Mouse (Mus musculus) c-Kit-negative CD71-positive TER-119-positive erythroid progenitor cells, embryonic 14.5 days (primary cell): ENCODE data around the gene Theg.

Experiments used
- DNase-seq: peaks from one replicate; pipeline ENCODE4 v3.0.0-alpha.2; 2013; ENCODE audit warnings: low read depth, low spot score

Gene Theg

DNA sequence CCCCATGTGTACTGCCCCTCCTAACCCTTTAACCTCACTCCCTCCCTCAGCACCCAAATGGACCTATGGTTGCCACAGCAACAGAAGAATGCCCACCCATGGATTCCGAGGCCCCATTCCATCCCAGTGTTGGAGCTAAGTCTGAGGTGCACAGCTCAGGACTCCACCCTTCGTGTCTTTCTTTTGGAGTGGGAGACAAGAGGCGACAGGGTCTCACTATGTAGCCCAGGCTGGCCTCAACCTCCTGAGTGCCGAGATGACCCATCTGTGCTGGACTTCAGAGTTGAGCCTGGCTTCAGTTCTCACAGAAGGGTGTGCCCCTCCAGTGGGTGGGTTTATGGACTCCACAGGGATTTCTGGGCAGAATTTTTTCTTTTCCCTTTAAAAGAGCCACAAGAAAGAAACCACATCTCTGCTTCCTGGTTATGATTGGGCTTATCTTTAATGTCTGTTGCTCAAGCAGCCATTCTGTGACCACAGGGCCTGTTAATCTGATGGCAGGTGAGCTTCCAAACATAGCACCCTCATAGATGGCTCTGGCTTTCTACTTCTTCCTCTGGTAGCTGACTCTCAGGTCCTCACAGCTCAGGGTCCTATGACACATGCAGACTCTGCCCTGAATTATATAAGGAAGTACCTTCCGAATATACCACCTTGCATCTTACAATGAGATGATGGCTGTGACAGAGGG is at the start of gene Theg:
Theg (minus strand) TSS at position 271 of the 691 bp plus-strand sequence.
- DNase-seq = no peak

DNA sequence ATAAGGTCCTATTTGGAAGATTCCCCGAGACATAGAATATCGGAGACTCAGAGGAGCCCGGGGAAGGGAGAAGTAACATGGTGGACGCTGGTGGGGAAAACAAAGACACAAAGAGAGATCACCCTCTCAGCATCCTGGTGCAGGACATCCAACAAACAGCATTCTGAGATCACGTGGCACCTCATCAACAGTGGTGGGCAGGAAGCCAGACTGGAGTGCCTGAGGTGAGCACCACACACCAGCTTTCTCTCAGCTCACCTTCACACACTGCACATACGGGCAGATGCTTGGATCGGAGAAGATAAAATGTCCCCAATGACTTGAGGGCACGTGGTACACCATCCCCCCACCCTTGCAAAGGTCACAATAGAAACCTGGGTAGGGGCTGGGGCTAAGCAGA is 49.2 kb upstream of the Theg start:
- no peak for DNase-seq

DNA sequence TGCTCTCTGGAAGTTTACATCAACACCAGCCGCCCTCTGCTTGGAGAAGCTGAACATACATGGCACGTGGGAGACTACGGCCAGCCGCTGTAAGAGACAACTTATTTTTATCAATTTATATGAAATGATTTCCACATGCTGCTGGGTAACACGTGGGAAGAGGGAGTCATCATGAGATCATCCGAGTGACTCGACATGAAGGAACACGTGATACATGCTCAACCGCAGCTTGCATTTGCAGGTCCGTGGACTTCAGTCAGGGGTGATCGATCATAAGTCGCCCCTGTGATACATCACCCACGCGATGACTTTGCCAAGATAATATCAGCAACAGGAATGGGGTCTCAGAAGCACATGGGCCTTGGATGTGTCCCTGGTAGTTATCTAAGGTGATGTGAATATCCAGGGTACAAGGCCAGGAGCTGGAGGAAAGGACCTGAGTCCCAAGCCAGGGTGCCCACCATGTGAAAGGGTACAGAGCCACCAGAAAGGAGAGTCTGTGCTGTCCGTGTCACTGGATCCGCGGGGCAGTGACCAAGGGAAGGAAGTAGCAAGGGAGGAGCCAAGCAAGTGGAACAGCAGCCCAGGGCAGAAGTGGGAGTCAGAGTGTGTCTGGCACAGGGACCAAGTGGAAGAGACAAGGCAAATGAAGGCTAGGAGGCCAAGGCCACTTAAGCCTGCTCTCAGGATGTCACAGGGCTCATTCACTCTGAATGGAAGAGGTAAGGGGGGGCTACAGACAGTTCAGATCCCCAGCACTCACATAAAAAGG is 46.1 kb upstream of the Theg start:
- DNase-seq = no peak

DNA sequence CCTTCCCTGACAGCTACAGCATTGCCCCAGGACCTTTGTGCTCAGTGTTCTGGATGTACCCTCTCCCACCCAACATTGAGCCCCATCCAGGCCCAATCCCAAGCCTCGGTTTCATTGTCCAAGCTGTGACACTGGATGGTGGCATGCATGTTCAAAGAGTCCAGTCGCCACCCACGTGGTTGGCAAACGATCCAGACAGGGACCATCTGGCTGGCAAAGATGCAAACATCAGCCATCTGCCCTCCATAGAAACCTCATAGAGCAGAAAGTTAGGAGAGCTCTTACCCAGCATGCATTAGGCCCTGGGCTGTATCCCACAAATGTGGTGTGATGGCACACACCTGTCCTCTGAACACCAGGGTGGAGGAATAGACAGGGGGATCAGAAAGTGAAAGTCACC is 44.3 kb upstream of the Theg start:
- DNase-seq = no peak

DNA sequence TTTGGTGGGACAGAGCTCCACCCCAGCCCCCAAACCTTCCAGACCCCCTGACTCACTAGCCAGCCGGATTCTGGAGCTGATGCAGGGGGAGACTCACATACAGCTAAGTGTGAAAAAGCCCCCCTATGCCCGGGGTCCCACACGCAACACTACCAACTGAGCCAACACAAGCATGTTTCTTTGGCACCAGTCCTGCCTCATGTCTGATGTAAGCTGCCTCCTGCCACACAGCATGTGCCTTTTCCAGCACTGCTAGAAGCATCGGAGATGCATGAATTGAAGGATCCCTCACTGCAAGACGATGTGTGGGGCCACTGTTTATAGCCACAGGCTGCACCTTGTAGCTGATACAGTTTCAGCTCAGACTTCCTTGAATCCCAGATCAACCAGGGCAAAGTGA is 41.2 kb upstream of the Theg start:
- DNase-seq = no peak

DNA sequence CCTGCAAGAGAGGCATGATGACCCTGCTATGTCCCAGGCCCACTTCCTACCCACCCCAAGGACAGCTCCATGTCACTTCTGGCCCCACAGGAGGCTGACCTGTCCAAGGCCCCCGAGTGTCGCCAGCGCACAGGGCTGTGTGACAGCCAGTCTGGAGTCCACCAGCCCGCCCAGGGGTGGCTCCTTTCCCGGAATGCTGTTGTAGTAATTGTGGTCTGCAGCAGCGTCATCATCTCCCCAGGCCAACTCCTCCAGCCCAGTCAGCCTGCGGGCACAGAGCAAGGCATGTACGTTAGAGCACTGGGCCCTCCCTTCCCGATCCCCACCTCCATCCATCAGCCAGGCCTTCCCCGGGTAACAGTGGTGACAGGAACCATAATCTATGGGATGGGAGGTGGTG is 39.0 kb upstream of the Theg start:
- DNase-seq = no peak

DNA sequence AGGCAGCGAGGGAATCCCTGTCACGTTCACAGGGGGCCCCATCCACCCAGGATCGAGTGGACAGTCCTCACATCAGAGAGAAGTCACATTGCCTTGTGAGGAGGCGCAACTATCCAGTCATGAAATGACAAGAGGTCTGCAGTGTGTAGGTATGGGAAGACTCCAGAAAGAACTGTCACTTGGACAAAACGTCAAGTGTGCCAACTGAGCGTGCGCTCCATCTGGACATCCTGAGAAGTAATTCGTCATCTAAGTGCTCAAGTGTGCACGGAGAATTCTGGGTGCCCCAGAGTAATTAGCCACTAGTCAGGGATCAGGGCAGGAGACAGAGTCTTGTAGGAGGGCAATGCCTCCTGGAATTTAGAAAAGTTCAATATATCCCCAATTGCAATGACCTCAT is 38.3 kb upstream of the Theg start:
- DNase-seq = no peak

DNA sequence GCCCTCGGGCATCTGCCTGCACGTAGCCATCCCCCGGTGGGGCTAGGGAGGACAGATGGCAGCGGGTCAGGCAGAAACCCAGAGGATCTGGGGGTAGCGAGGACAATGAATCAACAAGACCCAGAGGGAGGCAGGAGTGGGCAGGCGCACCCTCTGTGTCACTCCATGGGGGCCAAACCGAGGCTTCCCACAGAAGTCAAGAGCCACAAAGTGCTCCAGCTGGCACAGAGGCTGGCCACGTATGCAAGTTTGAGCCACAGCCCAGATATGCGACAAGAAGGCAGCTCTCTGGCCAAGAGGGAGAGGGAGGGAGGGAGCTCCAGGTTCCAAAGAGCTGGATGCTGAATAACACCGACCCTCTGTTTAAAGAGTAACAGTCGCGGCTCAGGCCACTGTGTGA is 36.8 kb upstream of the Theg start:
- no peak for DNase-seq

DNA sequence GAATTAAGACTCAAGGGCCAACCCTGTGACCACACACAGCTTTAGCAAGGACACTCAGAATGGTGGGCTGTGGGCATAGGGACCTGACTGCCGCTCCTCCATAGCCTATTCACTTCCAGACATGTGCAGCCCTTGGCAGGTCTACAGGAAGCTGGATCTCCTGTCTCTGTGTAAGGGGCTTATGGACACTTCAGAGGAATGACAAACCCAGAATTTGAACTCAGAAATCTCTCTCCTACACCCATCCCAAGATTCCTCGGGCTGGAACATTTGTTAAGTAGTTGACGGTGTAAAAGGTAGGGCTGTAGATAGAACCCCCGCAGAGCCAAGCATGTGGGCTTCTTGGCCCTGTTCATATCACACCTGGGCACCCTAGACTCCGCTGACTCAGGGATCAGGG is 29.2 kb upstream of the Theg start:
- DNase-seq = no peak

DNA sequence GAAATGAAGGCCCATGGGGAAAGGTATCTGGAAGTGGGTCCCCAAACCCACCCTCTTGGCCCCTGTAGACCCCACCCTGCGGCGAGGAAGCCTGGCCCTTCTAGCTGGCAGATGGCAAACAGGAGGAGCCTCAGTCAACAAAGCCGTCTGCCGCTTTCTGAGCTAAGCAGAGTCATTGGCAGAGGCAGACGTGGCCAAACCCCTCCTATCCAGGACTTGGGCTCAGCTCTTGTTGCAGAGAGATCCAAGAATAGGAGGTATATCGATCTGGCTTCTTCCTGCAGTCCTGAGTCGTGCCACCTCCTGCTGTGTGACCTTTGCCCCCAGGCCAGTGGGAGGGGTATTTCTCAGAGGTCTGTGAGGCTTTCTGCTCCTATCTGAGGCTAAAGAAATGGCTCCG is 28.7 kb upstream of the Theg start:
- no peak for DNase-seq

DNA sequence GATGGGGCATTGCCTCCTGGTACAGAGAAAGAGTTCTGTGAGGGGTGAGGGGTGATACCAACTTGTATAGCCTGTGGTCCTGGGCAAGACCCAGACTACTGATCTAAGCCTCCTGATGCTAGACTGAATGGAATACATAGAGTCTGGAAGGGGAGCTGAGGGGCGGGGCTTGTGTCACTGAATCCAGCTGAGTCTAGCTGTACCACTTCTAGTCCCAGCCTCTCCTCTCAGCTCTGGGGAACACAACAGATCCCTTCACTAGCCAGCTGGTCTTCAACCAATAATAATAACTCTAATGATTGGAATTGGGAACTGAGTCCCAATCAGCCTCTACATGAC is 27.1 kb upstream of the Theg start:
- no peak for DNase-seq

DNA sequence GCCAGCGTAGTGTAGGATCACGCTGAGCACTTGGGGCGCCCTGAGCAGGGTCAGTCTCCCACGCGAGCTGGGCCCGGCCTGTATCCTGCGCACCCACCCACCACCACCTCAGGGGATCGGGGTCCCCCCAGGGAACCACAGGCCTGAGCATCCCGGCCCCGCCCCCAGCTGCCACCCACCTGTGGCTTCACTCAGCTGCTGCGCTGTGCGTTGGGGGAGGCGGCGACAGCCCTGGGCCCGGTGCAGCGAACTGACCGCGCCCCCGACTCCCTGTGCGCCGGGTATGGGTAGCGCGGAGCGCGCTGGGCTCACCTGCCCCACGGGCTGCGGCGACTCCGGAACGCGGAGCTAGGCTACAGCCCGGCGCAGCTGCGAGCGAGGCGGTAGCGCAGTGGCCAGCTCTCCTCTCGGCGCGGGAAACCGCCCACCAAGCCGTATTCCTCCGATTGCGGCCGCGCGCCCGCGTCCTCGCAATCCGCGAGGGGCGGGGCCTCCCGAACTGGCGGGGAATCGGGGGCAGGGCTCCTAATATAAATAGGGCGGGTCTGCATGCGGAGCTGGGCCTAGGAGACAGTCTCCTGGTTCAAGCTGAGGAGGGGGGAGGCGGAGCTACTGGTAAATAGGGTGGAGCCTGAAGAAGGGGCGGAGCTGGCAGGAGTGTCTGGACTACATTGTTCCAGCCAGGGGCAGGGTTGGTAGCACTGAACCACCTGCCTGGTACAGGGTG is 26.6 kb upstream of the Theg start, which contains the start of gene C2cd4c:
C2cd4c (minus strand) TSS at position 448 of the 727 bp plus-strand sequence.
- no peak for DNase-seq

DNA sequence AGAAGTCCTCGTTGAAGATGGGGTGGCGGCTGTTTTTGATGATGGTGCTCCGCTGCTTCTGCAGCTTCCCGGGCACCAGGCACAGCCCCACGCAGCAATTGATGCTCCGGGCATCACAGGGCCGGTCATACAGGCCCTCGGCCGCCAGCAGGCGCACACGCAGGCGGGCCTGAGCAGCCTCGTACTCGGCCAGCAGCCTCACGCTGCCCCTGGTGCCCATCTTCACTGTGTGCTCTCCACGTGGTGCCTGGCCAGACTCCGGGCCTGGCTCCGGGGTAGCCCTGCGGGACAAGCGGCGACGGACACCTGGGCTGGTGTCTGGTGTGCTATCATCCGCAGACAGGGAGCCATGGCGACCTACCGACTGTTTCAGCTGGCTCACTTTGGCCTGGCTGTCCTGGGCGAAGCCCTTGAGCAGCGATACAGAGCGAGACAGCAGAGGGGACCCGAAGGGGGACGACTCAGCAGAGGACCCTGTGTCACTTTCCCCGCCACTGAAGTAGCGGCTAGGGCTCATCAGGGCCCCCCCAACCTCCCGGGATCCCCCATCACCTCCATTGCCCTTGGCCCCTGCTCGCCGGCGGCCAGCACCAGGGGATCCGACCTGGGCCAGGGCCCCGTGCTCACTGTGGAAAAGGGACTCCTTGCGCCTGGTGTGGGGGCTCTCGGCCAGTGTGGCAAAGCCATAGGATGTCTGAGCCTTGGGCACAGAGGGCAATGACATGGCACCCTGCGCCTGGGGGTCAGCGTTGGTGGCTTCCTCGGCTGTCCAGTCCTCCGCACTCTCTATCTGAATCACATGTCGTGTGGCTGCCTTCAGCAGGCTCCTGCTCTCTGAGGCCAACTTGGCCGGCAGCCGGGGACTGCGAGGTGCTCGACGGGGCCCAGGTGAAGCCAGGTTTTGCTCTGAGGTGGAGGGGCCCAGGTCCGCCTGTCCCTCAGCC is 25.3 kb upstream of the Theg start:
- no peak for DNase-seq

DNA sequence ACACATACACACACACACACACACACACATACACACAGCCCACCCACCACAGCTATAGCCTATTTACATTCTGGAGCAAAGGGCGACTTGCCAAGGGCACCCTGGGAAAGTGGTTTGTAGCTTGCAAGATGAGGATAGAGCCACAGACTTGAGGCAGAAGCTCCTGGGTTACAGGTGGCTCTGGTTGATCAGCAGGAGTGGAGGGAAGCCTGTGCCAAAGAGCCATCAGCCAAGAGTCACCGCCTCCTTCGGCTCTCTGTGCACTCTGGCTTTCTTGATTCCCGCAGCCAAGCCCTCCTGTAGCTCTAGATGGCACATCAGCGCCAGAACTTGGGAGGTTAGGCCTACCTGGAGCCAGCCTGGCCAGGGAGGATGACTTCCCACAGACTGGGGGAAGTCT is 24.2 kb upstream of the Theg start:
- DNase-seq = no peak

DNA sequence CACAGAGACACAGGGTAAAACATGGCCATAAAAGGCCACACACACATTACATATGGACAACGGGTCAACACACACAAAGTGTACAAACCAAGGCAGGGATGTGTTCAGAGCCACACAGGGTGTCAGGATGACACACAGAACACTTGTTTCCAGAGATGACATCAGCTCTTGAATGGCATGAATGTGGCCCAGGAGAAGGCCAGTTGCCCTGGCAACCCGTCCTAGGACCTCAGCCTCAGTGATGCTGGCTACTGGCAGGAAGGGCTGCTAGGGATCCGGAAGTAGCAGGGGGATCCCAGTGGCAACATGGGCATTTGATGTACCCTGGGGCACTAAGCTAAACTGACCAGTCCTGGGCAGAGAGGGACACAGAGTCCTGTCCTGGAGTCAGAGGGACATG is 22.1 kb upstream of the Theg start:
- no peak for DNase-seq

DNA sequence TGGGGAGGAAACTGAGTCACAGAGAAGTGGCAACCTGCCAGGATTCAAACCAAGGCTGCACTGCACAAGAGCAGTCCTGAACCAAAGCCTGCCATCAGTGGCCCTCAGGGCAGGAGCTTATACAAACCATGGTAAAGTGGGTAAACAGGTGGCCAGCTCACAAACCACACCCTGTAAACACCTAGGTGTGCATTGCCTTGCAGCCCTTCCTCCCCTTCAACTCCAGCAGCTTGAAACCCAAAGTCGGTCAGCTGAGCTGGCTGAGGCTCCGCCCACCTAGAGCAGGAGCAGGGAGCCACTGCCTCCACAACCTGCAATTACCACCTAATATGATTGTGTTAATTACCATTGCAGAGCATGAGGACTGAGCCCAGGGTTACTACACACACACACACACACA is 20.8 kb upstream of the Theg start:
- DNase-seq = no peak

DNA sequence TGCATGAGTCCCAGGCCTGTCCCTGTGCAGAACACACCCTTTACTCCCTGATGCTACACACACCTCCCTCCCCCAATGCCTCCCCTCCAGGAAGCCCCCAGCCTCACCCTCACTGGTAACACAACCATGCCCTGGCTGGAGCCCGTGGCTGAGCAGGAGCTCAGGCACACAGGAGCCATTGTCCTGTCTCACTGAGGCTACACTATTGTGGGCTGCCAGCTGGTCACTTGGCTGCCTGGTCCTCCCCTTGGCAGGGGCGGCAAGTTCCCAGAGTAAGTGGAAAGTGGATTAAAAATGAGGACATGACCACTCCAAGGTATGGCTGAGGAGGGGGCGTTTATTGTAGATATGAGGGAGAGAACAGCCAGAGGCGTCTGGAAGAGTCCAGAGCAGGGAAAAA is 19.4 kb upstream of the Theg start:
- no peak for DNase-seq

DNA sequence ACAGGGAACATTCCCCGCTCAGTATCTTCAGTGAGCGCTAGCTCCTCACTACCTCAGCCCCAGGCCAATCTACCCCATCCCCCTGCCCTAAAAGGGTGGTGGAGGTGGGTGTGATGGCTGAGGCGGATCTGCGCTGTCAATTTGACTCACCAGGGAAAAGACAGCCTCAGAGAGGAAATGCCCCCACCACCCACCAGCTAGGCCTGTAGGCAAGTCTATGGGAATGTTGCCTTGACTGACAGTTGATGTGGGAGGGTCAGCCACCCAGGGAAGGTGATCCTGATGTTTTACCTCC is 10.8 kb upstream of the Theg start:
- no peak for DNase-seq

DNA sequence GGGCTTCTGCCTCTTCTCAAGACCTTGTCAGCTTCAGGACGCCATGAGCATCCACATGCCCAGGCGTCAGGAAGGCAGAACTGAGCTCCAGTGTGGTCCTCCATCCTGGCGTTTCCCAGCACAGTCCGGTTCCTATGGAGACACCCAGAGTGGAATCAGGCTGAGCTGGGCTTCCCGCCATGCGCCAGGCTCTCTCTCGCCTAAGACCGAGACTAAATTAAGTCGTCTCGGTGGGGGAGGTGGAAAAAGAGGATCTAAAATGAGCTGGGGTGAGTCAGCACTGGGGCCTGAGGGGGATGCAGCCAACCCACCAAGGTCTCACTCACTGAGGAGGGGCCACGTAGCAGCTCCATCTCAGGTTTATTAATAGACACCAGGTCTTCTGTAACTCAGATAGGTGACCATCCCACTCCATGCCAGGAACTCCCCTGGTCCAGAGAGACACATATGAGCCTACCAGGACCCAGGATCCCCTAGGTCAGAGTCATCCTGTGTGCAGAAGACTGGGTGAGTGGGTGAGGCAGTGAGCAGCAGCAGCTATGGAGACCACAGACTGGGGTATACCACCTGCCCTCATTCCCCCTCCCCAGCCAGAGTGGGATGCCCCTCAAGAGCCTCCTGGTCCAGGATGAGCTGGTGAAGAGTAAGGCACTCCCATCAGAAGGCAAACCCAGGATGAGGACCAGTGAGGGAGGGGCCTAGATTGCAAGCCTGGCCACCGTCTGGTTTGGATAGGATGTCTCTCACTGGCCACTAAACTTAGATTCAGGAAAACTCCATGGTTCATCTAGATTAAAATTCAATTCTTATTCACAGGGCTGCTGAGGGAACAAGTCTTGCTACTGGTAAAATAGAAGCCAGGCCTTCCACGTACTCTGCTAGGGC is 10.2 kb upstream of the Theg start:
- no peak for DNase-seq

DNA sequence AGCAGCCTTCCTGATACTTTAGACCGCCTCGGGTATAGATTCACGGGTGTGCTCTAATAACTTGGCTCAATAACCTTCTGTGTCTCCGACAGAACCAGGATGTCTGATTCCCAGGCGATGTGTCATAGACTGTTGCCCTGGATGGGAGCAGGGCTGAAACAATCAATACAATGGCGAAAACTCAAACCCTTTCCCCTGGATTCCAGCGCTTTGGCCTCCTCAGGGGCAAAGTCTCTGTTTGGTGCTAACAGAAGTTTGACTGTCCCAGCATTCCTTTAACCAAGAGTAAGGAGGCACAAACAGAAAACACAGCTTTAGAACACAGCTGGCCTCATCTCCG is 8.4 kb upstream of the Theg start:
- DNase-seq = no peak
